Mouse (Mus musculus) NIH3T3 (cell line): ENCODE results near the gene Aym1.
"Not testable (repeated sequence)": the region's sequence is repeated elsewhere in the genome, so short reads cannot be mapped to it uniquely, and the experiment has no call there.

Experiments
- DNase-seq: peaks from one replicate; pipeline ENCODE4 v3.0.0-alpha.2; 2012; ENCODE audit warnings: low read depth

The Aym1 gene

DNA sequence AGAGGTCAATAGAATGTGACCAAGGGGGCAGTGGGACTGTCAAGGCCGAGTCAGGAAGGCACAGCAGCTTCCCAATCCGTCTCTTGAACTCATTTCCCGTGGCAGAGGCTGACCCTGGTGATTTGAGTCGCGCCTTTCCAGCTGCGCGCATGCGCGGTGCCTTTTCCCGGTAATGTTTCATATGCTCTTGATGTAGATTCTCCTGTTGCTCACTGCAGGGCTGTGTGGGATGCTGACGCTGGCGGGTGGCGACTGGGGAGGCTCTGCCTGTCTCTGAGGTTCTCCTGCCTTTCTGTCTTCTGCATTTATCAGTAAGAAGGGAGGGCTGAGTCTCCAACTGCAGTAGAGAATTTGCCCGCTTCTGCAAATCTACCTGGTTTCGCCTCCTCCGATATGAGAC is 2.8 kb upstream of the Aym1 start:
- no peak for DNase-seq

DNA sequence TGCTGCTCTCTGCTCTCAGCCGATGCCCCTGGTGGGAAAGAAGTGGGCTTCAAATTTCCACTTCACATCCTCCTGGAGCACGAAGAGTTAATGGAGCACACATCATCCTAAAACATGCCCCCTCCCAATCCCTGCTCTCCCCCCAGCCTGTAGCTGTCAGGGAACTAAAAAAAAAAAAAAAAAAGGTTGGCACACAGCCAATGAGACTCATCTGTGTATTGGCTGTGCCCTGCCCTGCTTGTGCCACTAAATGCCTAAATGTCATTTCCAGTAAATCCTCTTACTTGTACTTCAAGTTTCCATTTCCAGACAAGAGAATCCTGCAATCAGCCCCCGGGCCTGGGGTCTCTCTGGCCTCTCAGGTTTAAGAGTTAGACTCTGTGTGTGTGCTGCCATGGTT is 562 bp downstream of the Aym1 start:
- no peak for DNase-seq

DNA sequence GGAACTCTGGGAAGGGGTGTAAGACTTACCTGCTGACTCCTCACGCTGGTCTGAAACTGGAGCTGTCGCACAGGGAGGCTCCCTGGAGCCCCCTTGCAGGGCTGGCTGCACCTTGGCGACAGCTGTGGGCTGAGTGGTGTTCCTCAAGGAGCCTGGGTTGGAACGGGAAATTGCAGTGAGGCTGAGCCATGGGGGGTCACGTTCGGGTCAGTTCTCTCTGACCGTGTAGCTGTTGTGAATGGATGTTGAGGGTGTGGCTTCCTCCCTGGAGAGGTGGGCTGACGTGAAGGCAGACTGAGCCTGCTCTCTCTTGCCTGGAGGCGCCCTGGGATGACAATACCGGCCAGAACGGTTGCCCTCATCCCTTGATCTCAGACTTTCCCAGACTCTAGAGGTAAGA is 1.7 kb downstream of the Aym1 start:
- DNase-seq = no peak

DNA sequence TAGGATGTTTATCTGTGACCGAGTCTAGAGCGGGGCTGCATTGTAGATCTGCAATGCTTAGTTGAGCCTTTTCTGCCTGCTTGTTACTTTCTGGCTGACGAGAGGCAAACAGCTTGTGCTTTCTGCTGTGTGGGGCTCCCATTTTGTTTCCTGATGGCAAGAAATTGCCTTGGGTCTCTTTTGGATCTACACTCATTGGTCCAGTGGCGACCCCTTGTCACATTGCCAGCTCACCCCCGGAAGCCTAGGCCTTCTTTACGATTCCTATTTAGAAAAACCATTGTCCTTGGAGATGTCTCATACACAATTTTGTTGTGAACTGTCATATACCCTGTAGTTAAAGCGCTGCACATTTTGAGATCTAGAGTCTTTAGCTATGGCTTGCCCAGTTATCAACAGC is 4.2 kb downstream of the Aym1 start:
- no peak for DNase-seq

DNA sequence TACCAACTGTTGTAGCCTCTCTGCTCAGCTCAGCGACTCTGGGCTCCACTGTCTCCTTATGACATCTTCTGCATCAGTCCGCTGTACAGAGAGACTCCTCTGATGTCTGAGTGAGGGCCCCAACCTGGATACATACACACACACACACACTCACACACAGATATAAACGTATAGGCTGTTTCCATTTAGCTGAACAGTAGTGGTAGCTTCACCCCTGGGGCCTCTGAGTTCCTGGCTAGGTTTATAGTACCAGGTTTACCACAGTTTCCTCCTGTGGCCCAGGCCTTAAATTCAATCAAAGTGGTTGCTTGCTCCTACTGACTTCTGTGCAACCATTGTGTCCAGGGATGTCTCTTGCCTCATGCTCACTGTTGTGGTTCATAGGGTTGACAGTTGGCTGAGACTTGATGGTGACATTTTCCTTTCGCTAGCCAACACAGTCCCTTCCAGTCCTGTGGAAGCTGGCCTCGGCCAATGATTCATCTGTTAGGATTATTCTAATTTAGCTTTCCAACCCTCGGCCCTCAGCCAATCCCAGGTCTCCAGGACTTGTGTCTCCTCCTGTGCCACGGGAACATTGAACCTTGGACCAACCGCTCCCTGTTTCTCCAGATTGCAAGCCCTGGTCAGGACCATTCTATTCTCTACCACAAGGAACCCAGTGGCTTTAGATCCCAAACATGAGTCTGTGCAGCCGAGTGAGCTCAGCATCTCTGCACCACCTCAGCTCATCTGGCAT is 5.3 kb downstream of the Aym1 start:
- DNase-seq = no peak

DNA sequence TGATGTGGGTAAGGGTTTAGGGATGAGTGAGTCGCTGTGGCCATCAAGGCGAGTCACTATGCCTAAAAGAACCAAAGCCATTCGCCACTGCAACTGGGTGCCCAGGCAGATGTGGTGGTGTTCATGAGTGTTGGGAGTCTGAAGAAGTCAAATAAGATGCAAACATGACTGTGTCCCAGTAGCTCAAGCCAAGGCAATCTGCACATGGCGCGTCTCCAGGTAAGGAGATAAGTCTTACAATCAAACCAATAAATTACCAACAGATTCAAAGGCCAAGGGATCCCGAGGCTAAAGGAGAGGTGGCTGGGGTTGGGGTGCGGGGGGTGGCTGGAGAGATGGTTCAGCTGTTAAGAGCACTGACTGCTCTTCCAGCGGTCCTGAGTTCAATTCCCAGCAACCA is 6.1 kb downstream of the Aym1 start:
- no peak for DNase-seq

DNA sequence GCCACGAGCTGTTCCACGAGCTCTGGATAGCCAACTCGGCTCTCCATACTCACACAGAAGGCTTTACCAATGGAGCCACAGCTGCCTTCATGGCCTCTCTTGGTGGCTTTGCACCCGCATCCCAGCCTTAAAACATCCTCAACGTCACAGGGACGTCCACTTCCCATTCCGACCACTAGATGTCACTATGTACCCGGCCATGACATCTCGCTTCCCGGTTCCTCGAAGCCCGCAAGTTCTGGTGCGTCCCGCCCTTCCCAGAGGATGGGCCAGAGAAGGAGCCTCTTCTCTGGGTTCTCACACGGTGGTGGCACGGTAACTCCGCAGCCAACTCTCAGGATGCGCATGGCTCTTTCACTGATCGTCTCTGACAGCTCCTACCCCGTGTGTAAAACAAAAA is 8.8 kb downstream of the Aym1 start:
- peak; percentile 84 for DNase-seq

DNA sequence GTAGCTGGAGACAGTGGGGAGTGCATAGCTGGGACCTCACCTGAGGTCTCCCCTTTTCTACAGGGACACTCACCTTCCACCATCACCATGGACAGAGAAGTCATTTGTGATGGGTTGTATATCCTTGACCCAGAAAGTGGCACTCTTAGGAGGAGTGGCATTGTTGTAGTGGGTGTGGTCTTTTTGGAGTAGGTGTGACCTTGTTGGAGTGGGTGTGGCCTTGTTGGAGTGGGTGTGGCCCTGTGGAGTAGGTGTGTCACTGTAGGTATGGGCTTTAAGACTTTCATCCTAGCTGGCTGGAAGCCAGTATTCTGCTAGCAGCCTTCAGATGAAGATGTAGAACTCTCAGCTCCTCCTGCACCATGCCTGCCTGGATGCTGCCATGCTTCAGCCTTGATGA is 10.6 kb downstream of the Aym1 start:
- not testable (repeated sequence) for DNase-seq

DNA sequence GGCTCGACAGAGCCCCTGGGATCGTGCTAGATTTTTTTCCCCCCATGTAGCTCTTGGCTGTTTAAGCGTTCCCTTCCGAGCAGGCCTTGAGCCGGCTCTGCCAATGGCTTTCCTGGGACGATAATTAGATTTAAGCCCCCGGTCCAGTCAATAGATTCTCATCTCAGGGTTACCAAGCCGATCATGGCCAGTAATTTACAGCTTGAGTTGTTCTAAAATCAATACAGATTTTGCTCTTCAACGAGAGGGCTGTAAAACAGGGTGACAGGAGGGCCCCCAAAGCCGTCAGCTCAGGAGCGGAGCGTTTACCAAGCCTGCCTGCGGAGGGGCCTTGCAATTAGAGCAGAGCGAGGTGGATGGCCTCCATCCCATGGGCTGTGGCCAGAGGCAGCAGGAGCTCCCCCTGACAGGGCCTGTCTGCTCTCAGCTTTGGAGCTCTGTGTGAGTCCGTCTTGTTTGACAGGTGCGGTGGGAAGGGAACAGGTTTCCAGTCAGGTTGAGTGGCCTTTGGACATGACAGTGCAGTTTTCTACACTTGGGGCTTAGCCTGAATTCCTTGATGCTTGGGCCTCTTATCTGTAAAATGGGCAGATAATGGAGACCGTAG is 12.3 kb downstream of the Aym1 start:
- no peak for DNase-seq

DNA sequence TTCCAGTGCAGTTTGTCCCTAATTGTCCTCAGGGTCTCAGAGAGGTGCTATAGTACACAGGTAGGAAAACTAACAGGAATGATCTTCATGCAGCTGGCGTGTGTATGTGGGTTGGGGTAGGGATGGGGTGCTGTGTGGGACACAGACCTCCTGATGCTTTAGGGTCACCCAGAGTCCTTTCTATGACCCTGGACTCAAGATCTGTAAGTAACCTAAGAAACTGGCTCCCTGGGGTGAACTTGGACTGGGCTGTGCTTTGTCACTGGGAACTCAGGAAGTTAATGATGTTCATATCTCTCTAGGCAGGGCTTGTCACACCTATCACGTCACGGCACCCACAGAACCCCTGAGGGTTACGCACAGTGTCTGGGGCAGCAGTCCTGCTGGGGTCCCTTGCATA is 15.4 kb downstream of the Aym1 start:
- DNase-seq = no peak

DNA sequence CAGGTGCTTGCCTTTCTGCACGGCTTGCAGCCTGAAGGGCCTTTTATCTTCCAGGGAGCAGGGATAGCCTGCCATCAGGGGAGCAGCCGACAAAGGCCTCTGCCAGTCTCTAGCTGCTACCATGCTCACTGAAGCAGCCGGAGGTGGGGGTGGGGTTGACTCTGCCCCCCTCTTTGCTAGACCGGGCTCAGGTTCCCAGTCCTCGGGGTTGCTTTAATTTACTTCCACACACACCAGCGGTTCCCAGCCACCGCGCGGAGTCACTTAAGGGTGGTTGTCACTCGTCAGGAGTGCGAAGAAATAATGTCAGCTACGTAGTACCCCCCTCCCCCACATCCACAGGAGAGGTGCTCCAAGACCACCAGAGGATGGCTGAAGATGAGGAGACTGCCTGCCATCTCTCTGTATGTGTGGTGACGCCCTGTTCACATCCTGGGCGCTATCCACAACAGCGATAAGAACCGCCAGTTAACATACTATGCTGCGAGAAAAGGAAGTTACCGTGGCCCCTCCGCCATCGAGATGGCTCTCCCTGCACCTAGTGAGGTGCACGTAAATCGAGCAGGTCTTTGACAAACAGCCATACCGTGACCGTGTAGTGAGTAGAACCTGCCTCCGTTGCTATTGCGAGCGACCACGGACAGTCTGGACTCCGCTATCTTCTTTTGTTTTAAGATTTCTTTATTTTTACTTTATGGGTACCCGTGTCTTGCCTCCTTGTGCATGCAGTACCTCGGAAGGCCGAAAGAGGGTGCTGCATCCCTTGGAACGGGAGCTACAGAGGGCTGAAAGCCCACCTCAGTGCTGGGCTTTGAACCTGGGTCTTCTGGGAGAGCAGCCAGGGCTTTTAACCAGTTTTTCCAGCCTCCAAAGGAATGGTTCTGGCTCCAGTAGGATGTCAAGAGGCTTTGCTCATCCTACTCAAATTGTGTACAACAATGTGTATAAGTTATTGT is 16.2 kb downstream of the Aym1 start:
- DNase-seq = peak; percentile 20

DNA sequence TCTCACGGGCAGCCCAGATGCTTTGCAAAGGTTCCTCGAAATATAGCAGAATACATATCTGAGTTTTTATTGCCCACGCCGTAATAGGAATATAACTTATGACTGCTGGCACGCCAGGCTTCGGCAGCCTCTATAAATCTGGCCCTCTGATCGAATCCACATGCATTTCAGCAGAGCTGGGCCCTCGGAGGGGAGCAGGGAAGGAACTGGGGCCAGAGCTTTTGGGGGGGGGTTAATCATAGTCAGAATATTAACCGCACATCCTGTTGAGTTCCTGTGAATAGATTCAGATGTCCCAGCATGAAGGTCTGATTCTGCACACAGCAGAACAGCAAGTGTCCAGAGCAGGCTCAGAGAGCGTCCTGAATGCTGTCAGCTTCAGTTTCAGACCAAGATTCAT is 17.2 kb downstream of the Aym1 start:
- DNase-seq = no peak

DNA sequence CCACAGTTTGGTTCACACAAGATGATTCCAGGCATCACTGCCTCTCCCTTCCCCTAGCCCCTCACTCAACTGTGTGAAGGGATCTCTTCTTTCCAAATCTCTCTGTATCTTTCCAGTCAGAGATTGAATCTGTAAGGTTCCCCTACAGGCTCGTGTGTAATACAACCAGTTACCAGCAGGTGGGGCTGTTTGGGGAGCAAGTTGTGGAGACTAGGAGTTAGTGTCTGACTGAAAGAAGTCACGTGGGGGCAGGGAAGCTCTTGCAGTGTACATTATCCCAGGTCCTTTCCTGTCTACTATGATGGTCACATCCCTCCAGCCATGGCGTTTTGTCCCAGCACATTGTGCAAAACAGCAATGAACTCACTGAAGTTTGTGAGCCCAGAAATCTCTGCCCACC is 18.7 kb downstream of the Aym1 start:
- peak; percentile 32 for DNase-seq

DNA sequence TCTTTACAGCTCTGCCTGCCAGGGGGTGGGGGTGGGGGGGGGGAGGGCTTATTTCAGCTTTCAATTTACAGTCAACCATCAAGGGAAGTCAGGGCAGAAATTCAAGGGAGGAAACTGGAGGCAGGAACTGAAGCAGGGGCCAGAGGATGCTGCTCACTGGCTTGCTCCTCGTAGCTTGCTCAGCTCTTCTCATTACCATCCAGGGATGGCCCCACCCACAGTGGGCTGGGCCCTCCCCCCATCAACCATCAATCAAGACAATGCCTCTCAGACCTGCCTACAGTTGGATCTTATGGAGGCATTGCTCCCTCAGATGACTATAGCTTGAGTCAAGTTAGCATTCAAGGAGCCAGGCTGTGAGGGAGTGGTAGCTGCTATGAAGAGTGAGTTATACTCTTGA is 19.2 kb downstream of the Aym1 start:
- DNase-seq = no peak

DNA sequence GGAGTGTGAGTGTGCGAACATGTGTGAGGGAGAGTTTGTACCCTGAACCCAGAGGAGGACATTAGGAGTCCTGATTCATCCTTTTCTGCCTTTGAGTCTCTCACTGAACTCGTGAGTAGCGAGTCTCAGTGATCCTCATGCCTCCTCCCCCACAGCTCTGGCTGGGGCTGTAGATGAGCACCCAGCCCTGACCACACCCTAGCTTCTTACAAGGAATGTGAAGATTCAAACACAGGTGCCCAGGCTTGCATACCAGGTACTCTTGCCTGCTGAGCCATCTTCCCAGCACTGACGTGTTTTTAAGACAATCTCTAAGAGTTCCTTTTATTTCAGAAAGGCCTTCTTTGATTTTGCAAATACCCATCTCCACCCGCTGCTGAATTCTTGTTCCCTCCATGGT is 22.3 kb downstream of the Aym1 start:
- no peak for DNase-seq

DNA sequence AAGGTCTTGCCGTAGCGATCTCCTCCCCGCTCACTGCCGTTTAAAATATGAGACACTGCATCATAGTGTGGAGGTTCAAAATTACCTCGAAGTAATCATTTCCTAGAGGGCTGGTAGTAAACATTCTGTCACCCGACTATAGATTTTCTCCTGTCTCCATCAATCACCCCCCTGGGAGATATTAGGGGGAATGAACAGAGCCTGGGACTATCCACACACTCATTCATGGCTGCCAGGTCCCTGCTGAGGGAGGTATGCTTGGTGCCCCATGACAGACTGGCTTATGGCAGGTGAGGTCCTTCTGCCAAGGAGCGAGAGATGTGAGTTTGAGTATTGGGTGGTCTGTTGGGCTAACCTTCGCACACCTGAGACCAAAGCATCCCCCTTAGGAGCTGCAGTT is 23.5 kb downstream of the Aym1 start:
- DNase-seq = no peak

DNA sequence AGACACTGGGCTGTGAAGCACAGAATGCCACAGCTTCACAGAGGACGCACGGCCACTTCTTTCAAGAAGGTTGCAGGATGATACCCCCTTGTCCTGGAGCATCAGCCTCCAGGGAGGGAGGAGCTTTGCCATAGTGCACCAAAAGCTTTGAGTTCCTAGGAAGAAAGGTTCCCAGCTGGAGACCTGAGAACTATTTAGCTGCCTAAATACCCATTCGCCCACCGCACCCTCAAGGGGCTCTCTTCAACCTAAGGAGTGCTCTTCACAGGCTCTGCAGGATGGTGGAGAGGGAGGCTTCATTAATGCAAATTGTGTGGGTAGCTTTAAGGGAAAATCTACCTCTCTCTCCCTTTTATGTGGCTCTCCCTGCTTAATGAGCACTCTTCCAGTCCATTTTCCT is 25.5 kb downstream of the Aym1 start:
- no peak for DNase-seq

DNA sequence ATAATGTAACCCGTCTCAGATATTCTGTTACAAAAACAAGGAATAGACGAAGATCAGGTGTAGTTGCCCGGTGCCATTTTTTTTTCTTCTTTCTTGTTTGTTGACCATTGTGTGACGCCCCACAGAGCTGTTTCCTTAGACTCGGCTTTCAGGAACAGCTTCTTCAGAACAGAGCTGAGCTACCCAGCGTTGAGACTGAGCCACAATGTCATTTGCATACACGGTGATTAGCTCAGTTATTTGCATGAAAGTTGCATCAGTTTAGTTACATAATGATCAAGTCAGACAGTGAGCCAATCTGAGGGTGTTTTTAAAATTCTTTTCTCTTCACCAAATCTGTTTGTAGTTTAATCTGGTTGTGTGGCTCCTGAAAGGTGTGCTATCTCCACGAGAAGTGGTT is 36.7 kb downstream of the Aym1 start:
- no peak for DNase-seq

DNA sequence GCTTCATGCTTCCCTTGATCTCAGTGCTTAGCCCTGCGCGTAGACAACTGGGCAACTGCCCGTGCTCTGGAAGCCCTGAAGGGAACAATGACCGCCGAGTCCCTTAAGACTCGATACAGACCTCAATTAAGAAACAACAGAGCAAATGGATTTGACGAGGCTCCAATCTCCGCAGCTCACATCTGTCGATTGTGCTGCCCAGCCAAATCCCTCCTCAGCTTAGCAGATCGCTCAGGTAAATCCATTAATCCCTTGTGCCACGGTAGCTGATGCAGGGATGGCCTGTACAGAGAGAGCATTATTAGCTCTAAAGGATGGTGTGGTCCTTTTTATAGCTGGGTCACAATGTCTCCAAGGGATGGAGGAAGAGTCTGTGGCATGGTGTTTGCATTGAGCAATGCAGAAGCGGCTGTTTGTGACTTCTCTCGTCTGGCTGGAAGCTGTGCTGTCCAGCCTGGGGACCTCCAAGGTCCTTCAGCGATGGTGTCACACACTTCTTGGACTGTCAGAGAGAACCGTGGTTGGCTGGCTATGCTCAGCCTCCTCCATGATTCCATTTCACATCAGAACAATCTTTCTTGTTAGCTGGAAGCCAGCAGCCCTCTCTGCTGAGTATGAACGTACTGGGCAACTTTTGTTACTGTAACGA is 39.3 kb downstream of the Aym1 start:
- no peak for DNase-seq

DNA sequence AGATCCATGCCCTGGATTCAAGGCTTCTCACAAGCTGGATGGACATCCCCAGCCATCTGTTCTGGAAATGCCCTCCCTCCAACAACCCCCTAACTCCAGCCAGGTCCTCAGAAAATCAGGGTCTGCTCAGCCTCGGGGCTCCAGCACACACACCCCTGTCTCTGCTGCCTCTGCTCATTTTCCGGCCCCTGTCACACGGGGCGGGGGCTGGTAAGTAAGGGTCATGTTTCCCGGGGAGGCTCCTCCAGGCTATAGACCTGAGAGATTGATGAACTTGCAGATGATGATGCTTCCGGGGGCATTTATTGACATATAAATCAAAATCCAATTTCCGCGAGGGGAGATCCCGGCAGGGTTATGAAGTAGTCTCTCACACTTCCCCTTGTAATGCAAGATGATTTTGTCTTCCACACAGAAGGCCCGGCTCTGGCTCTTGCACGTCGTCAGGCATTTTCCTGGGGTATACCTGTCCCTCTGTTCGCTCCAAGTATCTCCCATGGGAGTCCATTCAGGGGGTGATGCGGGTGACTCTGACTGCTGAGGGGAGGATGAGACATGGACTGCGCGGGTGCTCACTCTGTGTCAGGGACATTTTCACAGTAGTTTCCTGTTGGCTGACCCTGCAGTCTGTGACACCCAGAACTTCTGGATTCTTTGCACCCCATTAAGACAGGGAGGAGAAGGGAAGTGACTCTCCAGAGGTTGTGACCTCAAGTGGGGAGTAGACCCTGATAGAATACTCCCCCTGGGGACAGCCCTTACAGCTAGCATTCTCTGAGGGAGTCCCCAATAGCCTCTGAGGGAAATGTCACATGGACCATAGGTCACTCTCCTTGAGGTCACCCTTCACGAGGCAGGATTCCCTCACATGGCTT is 40.6 kb downstream of the Aym1 start:
- DNase-seq = no peak

DNA sequence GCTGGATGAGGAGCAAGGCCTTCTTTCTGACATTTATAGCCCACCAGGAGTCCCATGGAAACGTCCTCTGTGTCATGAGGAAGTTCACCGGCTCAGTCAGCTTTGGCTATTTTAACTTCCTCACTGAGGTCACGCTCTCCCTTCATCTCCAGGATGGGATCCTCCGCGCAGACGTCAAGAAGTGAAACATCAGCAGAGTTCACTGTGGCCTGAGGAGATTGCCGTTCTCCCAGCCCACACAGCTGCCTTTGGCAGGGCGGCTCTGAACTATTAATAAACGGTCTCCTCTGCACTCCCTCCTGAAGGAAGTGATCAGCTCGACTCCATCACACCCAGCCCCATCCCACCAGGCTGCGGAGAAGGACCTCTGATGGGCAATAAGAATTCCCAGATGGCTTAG is 45.6 kb downstream of the Aym1 start:
- no peak for DNase-seq

DNA sequence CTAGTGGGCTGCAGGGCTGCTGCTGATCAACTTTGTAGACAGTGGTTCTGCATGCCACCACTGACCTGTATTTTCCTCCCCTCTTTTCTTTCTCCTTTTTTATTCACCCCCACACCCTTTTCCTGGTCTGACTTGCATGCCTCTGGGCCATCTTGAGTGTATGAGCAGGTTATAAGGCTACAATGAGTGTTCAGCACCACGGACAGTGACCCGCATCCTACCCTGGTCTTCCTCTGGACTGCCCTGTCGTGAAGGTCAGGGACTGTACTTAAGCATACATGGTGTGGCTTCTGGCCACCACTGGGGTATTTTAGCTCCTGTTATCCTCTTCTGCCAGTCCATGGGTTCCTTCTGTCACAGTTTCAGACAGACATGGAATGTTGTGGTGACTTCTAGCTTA is 50.3 kb downstream of the Aym1 start:
- DNase-seq = peak; percentile 58
